Mouse (Mus musculus) midbrain, embryonic 15.5 days (tissue): ENCODE results near the gene Dclk1. TPM values are rescaled to one million over a fixed set of nuclear protein-coding genes. Genes with fewer than 3 reads are reported as not detected.

Experiments
- ATAC-seq: fragments of 200-750 bp; cut with Nextera tagmentation; replicated peaks from 2 replicates; pipeline ENCODE4 v1.8.0; 2017; ENCODE audit warnings: moderate TSS enrichment
- H3K27ac ChIP-seq: fragments of 300-500 bp; sonication (generic); 2 replicates; pipeline ENCODE4 v1.5.1; 2015; ENCODE audit warnings: mild to moderate bottlenecking, inconsistent platforms
- H3K27me3 ChIP-seq: fragments of 300-500 bp; sonication (generic); replicated peaks from 2 replicates; pipeline ENCODE4 v1.6.1; 2015; ENCODE audit warnings: inconsistent platforms
- H3K36me3 ChIP-seq: fragments of 300-500 bp; sonication (generic); replicated peaks from 2 replicates; pipeline ENCODE4 v1.6.1; 2015; ENCODE audit warnings: inconsistent platforms
- H3K4me1 ChIP-seq: fragments of 300-500 bp; sonication (generic); 2 replicates; pipeline ENCODE4 v1.6.1; 2015; ENCODE audit warnings: inconsistent platforms
- H3K4me2 ChIP-seq: fragments of 300-500 bp; sonication (generic); 2 replicates; pipeline ENCODE4 v1.6.1; 2015; ENCODE audit warnings: inconsistent platforms, mild to moderate bottlenecking, moderate library complexity
- H3K4me3 ChIP-seq: fragments of 300-500 bp; sonication (generic); 2 replicates; pipeline ENCODE4 v1.5.1; 2015; ENCODE audit warnings: mild to moderate bottlenecking, inconsistent platforms
- H3K9ac ChIP-seq: fragments of 300-500 bp; sonication (generic); 2 replicates; pipeline ENCODE4 v1.6.1; 2015; ENCODE audit warnings: mild to moderate bottlenecking, inconsistent platforms
- H3K9me3 ChIP-seq: fragments of 300-500 bp; sonication (generic); 2 replicates; pipeline ENCODE4 v1.6.1; 2016; ENCODE audit warnings: inconsistent platforms
- WGBS: fragments of 180-500 bp; shearing (Covaris S2); methylation state at CpG from one replicate; pipeline ENCODE4 v1.1.7; 2015; ENCODE audit warnings: mixed read lengths; 5-methylcytosine and 5-hydroxymethylcytosine counted together
- polyA plus RNA-seq: library from polyadenylated mRNA; unstranded; fragments of >200 nt; fragmentation: Nextera tagmentation; extraction: Ambion mirVana; gene quantifications from 2 replicates; pipeline ENCODE4 v1.2.1, GENCODE M21; 2015

The Dclk1 gene
- polyA plus RNA-seq, 1 experiment from 2014 or later: 336 TPM

- no peaks in the 10 kb centered on the region for H3K9me3 ChIP-seq
- ATAC-seq: peak; percentile 82
- 9% methylated on average over 18 of the region's 18 CpGs for WGBS
- no peak overlapping the region for H3K9ac ChIP-seq
- H3K4me3 ChIP-seq: peak overlapping the region; percentile 22
- peak overlapping the region; percentile 50 for H3K4me2 ChIP-seq
- H3K36me3 ChIP-seq: no peaks in the 10 kb centered on the region
- peaks cover 16% of the 10 kb centered on the region for H3K4me1 ChIP-seq
- H3K27me3 ChIP-seq: no peaks in the 10 kb centered on the region
- H3K27ac ChIP-seq: no peak overlapping the region
These were observed 15.5 kb upstream of the Dclk1 start for GRCm38 (mm10) chr3:55226501-55227213.

- Histone ChIP-seq H3K9ac (no peak overlapping the region), H3K4me1 (peaks cover 16% of the 10 kb centered on the region), H3K4me3 (no peak overlapping the region), H3K27me3 (no peaks in the 10 kb centered on the region), H3K4me2 (peak overlapping the region; percentile 50), H3K9me3 (no peaks in the 10 kb centered on the region), H3K36me3 (no peaks in the 10 kb centered on the region), H3K27ac (no peak overlapping the region)
- no peak; the same call in 1 of the 2 replicates for ATAC-seq
- 19% methylated on average over 4 of the region's 4 CpGs for WGBS
These were observed 15.0 kb upstream of the Dclk1 start for GRCm38 (mm10) chr3:55227214-55227581.

GRCm38 (mm10) chr3:55242422-55243055, 375 bp downstream of the Dclk1 start:
- peaks cover 42% of the 10 kb centered on the region for H3K4me1 ChIP-seq
- no peaks in the 10 kb centered on the region for H3K27me3 ChIP-seq
- peak; percentile 96 for ATAC-seq
- H3K9ac ChIP-seq: peak overlapping the region; percentile 100
- H3K4me3 ChIP-seq: peak overlapping the region; percentile 93
- H3K36me3 ChIP-seq: peaks cover 5% of the 10 kb centered on the region; the same call in 1 of the 2 replicates
- no peaks in the 10 kb centered on the region for H3K9me3 ChIP-seq
- H3K27ac ChIP-seq: peak overlapping the region; percentile 99
- under 1% methylated on average over 45 of the region's 45 CpGs for WGBS
- H3K4me2 ChIP-seq: peak overlapping the region; percentile 61

- H3K4me1 ChIP-seq: peaks cover 47% of the 10 kb centered on the region
- peak overlapping the region; percentile 99 for H3K27ac ChIP-seq
- peak overlapping the region; percentile 93 for H3K4me3 ChIP-seq
- ATAC-seq: peak; percentile 81
- H3K27me3 ChIP-seq: no peaks in the 10 kb centered on the region
- under 1% methylated on average over 8 of the region's 8 CpGs for WGBS
- no peaks in the 10 kb centered on the region for H3K9me3 ChIP-seq
- H3K36me3 ChIP-seq: peaks cover 8% of the 10 kb centered on the region; the same call in 1 of the 2 replicates
- peak overlapping the region; percentile 61 for H3K4me2 ChIP-seq
- peak overlapping the region; percentile 100 for H3K9ac ChIP-seq
These were observed 900 bp downstream of the Dclk1 start for GRCm38 (mm10) chr3:55243056-55243471.

- Histone ChIP-seq H3K9ac (peak overlapping the region; percentile 100), H3K27ac (peak overlapping the region; percentile 99), H3K4me3 (peak overlapping the region; percentile 93), H3K36me3 (peaks cover 10% of the 10 kb centered on the region; the same call in 1 of the 2 replicates), H3K27me3 (no peaks in the 10 kb centered on the region), H3K9me3 (no peaks in the 10 kb centered on the region), H3K4me1 (peaks cover 56% of the 10 kb centered on the region), H3K4me2 (peak overlapping the region; percentile 61)
- no peak for ATAC-seq
- 32% methylated on average over 6 of the region's 6 CpGs for WGBS
These were observed 1.9 kb downstream of the Dclk1 start for GRCm38 (mm10) chr3:55244087-55244486.

GRCm38 (mm10) chr3:55246618-55247272, 4.6 kb downstream of the Dclk1 start:
- H3K4me1 ChIP-seq: peaks cover 74% of the 10 kb centered on the region
- no peak for ATAC-seq
- 88% methylated on average over 12 of the region's 12 CpGs for WGBS
- no peak overlapping the region for H3K27ac ChIP-seq
- H3K27me3 ChIP-seq: no peaks in the 10 kb centered on the region
- peaks cover 13% of the 10 kb centered on the region; the same call in 1 of the 2 replicates for H3K36me3 ChIP-seq
- no peaks in the 10 kb centered on the region for H3K9me3 ChIP-seq
- 0 out of 2 replicates have a peak overlapping the region, but pooled peaks have one; percentile 1 for H3K4me2 ChIP-seq
- H3K4me3 ChIP-seq: no peak overlapping the region
- H3K9ac ChIP-seq: no peak overlapping the region

GRCm38 (mm10) chr3:55248048-55248447, 5.9 kb downstream of the Dclk1 start:
- peaks cover 16% of the 10 kb centered on the region; the same call in 1 of the 2 replicates for H3K36me3 ChIP-seq
- H3K4me1 ChIP-seq: peaks cover 69% of the 10 kb centered on the region
- WGBS: 78% methylated on average over 3 of the region's 3 CpGs
- no peak overlapping the region for H3K4me3 ChIP-seq
- H3K9me3 ChIP-seq: no peaks in the 10 kb centered on the region
- no peak overlapping the region for H3K9ac ChIP-seq
- H3K27me3 ChIP-seq: no peaks in the 10 kb centered on the region
- no peak overlapping the region for H3K4me2 ChIP-seq
- ATAC-seq: no peak
- no peak overlapping the region for H3K27ac ChIP-seq

- Histone ChIP-seq H3K27me3 (no peaks in the 10 kb centered on the region), H3K36me3 (peaks cover 16% of the 10 kb centered on the region; the same call in 1 of the 2 replicates), H3K4me2 (no peak overlapping the region), H3K4me3 (no peak overlapping the region), H3K27ac (no peak overlapping the region), H3K9ac (no peak overlapping the region), H3K9me3 (no peaks in the 10 kb centered on the region), H3K4me1 (peaks cover 69% of the 10 kb centered on the region)
- WGBS: 70% methylated on average over 6 of the region's 6 CpGs
- peak; percentile 77 for ATAC-seq
These were observed 6.3 kb downstream of the Dclk1 start for GRCm38 (mm10) chr3:55248508-55248907.

GRCm38 (mm10) chr3:55250631-55251030, 8.5 kb downstream of the Dclk1 start:
- WGBS: 90% methylated on average over 2 of the region's 2 CpGs
- Histone ChIP-seq H3K27ac (no peak overlapping the region), H3K36me3 (peaks cover 20% of the 10 kb centered on the region; the same call in 1 of the 2 replicates), H3K4me1 (peaks cover 52% of the 10 kb centered on the region), H3K9ac (no peak overlapping the region), H3K4me2 (no peak overlapping the region), H3K9me3 (no peaks in the 10 kb centered on the region), H3K27me3 (no peaks in the 10 kb centered on the region), H3K4me3 (no peak overlapping the region)
- no peak for ATAC-seq

- Histone ChIP-seq H3K36me3 (peaks cover 9% of the 10 kb centered on the region; the same call in 1 of the 2 replicates), H3K27me3 (no peaks in the 10 kb centered on the region), H3K9ac (no peak overlapping the region), H3K27ac (peak overlapping the region; percentile 29; the same call in 1 of the 2 replicates), H3K4me1 (no peaks in the 10 kb centered on the region), H3K9me3 (no peaks in the 10 kb centered on the region), H3K4me3 (no peak overlapping the region), H3K4me2 (no peak overlapping the region)
- 93% methylated on average over 7 of the region's 7 CpGs for WGBS
- no peak for ATAC-seq
These were observed 18.0 kb downstream of the Dclk1 start for GRCm38 (mm10) chr3:55260139-55260538.

GRCm38 (mm10) chr3:55266091-55266490, 23.9 kb downstream of the Dclk1 start:
- Histone ChIP-seq H3K4me3 (no peak overlapping the region), H3K9me3 (no peaks in the 10 kb centered on the region), H3K27me3 (no peaks in the 10 kb centered on the region), H3K4me1 (peaks cover 12% of the 10 kb centered on the region), H3K9ac (no peak overlapping the region), H3K27ac (no peak overlapping the region), H3K36me3 (0 out of 2 replicates have a peak, but pooled peaks cover 3% of the 10 kb centered on the region), H3K4me2 (no peak overlapping the region)
- no peak for ATAC-seq
- 94% methylated on average over 5 of the region's 5 CpGs for WGBS

GRCm38 (mm10) chr3:55269802-55270201, 27.6 kb downstream of the Dclk1 start:
- no peak overlapping the region for H3K27ac ChIP-seq
- H3K4me2 ChIP-seq: no peak overlapping the region
- peaks cover 12% of the 10 kb centered on the region for H3K4me1 ChIP-seq
- H3K36me3 ChIP-seq: no peaks in the 10 kb centered on the region
- no peaks in the 10 kb centered on the region for H3K9me3 ChIP-seq
- no peaks in the 10 kb centered on the region for H3K27me3 ChIP-seq
- H3K4me3 ChIP-seq: no peak overlapping the region
- WGBS: 84% methylated on average over 4 of the region's 4 CpGs
- ATAC-seq: no peak
- no peak overlapping the region for H3K9ac ChIP-seq
